Comparison of ENCODE assay signal across 8 mouse cellular contexts in genomic region chr5:123136361-123137043, GRCm38 (mm10). TPM values are rescaled to one million over a fixed set of nuclear protein-coding genes. Genes with fewer than 3 reads are reported as not detected.
A peak's percentile ranks its signal among the peaks of the same experiment; 100 is the strongest.
DNase-seq lines count a peak whose midpoint lies in the region; ATAC-seq lines count a peak whose summit lies in the region.

No protein-coding gene starts in this region.

- H3K4me1 ChIP-seq in heart, embryonic 13.5 days: peaks cover 79% of the 10 kb centered on the region
- H3K4me1 ChIP-seq in liver, embryonic 16.5 days (ENCODE audit: control insufficient read depth, low read depth, low read length): peaks cover 72% of the 10 kb centered on the region
- peaks cover 60% of the 10 kb centered on the region for H3K4me1 ChIP-seq in neural tube, embryonic 14.5 days (ENCODE audit: control insufficient read depth, insufficient read depth, low read length)

- no peaks in the 10 kb centered on the region for H3K9me3 ChIP-seq in heart, embryonic 13.5 days
- no peaks in the 10 kb centered on the region for H3K9me3 ChIP-seq in liver, embryonic 16.5 days (replicated peaks; ENCODE audit: control insufficient read depth, low read length)
- H3K9me3 ChIP-seq in neural tube, embryonic 14.5 days (ENCODE audit: control insufficient read depth, low read length): no peaks in the 10 kb centered on the region

- peak overlapping the region; percentile 96 for H3K4me3 ChIP-seq in heart, embryonic 13.5 days
- peak overlapping the region; percentile 85 for H3K4me3 ChIP-seq in liver, embryonic 16.5 days (ENCODE audit: low read depth, low read length)
- H3K4me3 ChIP-seq in neural tube, embryonic 14.5 days (ENCODE audit: low read depth, low read length): peak overlapping the region; percentile 92

- H3K4me2 ChIP-seq in heart, embryonic 13.5 days: peak overlapping the region; percentile 86
- peak overlapping the region; percentile 98 for H3K4me2 ChIP-seq in liver, embryonic 16.5 days (ENCODE audit: low read depth, low read length)
- peak overlapping the region; percentile 100 for H3K4me2 ChIP-seq in neural tube, embryonic 14.5 days (ENCODE audit: low read depth, low read length)

- WGBS in heart, embryonic 13.5 days: under 1% methylated on average over 13 of the region's 13 CpGs
- under 1% methylated on average over 13 of the region's 13 CpGs for WGBS in liver, embryonic 16.5 days (ENCODE audit: insufficient replicate concordance)
- WGBS in neural tube, embryonic 14.5 days: 0% methylated on average over 13 of the region's 13 CpGs

- peaks cover 8% of the 10 kb centered on the region for H3K36me3 ChIP-seq in heart, embryonic 13.5 days
- H3K36me3 ChIP-seq in liver, embryonic 16.5 days (ENCODE audit: control insufficient read depth, insufficient read depth): peaks cover 12% of the 10 kb centered on the region
- H3K36me3 ChIP-seq in neural tube, embryonic 14.5 days (ENCODE audit: control insufficient read depth, insufficient read depth, low read length): peaks cover 8% of the 10 kb centered on the region; the same call in 1 of the 2 replicates

- ATAC-seq in heart, embryonic 13.5 days (ENCODE audit: extremely low read depth, insufficient number of reproducible peaks, low FRiP score, low TSS enrichment): peak; percentile 43
- peak; percentile 62 for ATAC-seq in liver, embryonic 16.5 days (ENCODE audit: low read depth)
- no peak for ATAC-seq in neural tube, embryonic 14.5 days (ENCODE audit: low read depth)

- peak overlapping the region; percentile 100 for H3K9ac ChIP-seq in heart, embryonic 13.5 days
- peak overlapping the region; percentile 100 for H3K9ac ChIP-seq in liver, embryonic 16.5 days (ENCODE audit: low read depth, low read length)
- peak overlapping the region; percentile 100 for H3K9ac ChIP-seq in neural tube, embryonic 14.5 days (replicated peaks; ENCODE audit: low read depth, low read length)

- DNase-seq in CD4-positive helper T cell, adult 2 months (ENCODE audit: low read depth, low spot score): peak; percentile 72
- peak; percentile 90 for DNase-seq in brain, adult 2 months (ENCODE audit: low read depth, low spot score)
- DNase-seq in fat pad, adult 2 months (ENCODE audit: extremely low read depth, low read depth, low spot score): peak; percentile 88
- DNase-seq in kidney, postnatal 14 days: peak; percentile 96
- DNase-seq in thymus, postnatal 10 days (ENCODE audit: low spot score in 2 of 2): peak; percentile 63

- H3K27me3 ChIP-seq in heart, embryonic 13.5 days (replicated peaks): no peaks in the 10 kb centered on the region
- H3K27me3 ChIP-seq in liver, embryonic 16.5 days (ENCODE audit: control insufficient read depth, insufficient read depth, low read depth, low read length): 0 out of 2 replicates have a peak, but pooled peaks cover 2% of the 10 kb centered on the region
- H3K27me3 ChIP-seq in neural tube, embryonic 14.5 days (ENCODE audit: control insufficient read depth, insufficient read depth, low read length): no peaks in the 10 kb centered on the region

- H3K27ac ChIP-seq in heart, embryonic 13.5 days (replicated peaks): peak overlapping the region; percentile 100
- H3K27ac ChIP-seq in liver, embryonic 16.5 days (ENCODE audit: low read length): peak overlapping the region; percentile 100
- peak overlapping the region; percentile 100 for H3K27ac ChIP-seq in neural tube, embryonic 14.5 days (ENCODE audit: low read depth, low read length)

RNA-seq across cellular contexts. Expression of gene Rhof, which starts 4.0 kb away (rescaled TPM):
- polyA plus RNA-seq in heart, embryonic 13.5 days (2015; fragmentation: Nextera tagmentation; extraction: Ambion mirVana): 0.94 and 1.7 TPM in 2 replicates
- polyA plus RNA-seq in liver, embryonic 16.5 days (2015; fragmentation: Nextera tagmentation; extraction: Ambion mirVana): 1.7 and 2.3 TPM in 2 replicates
- polyA plus RNA-seq in neural tube, embryonic 14.5 days (2014; fragmentation: Nextera tagmentation; extraction: Ambion mirVana): 8.9 and 13.1 TPM in 2 replicates

RNA-seq across cellular contexts. Expression of gene Setd1b, which starts 5.5 kb away (rescaled TPM):
- polyA plus RNA-seq in heart, embryonic 13.5 days (2015; fragmentation: Nextera tagmentation; extraction: Ambion mirVana): 6.1 and 6.2 TPM in 2 replicates
- 3.5 and 4.1 TPM in 2 replicates for polyA plus RNA-seq in liver, embryonic 16.5 days (2015; fragmentation: Nextera tagmentation; extraction: Ambion mirVana)
- 13.0 and 15.9 TPM in 2 replicates for polyA plus RNA-seq in neural tube, embryonic 14.5 days (2014; fragmentation: Nextera tagmentation; extraction: Ambion mirVana)

RNA-seq across cellular contexts. Expression of gene Psmd9, which starts 32.7 kb away (rescaled TPM):
- 57.2 and 62.8 TPM in 2 replicates for polyA plus RNA-seq in heart, embryonic 13.5 days (2015; fragmentation: Nextera tagmentation; extraction: Ambion mirVana)
- polyA plus RNA-seq in liver, embryonic 16.5 days (2015; fragmentation: Nextera tagmentation; extraction: Ambion mirVana): 63.8 and 73.2 TPM in 2 replicates
- 63.9 and 78.7 TPM in 2 replicates for polyA plus RNA-seq in neural tube, embryonic 14.5 days (2014; fragmentation: Nextera tagmentation; extraction: Ambion mirVana)

RNA-seq across cellular contexts. Expression of gene Hpd, which starts 46.0 kb away (rescaled TPM):
- 0.37 and 1.5 TPM in 2 replicates for polyA plus RNA-seq in heart, embryonic 13.5 days (2015; fragmentation: Nextera tagmentation; extraction: Ambion mirVana)
- polyA plus RNA-seq in liver, embryonic 16.5 days (2015; fragmentation: Nextera tagmentation; extraction: Ambion mirVana): 110 and 129 TPM in 2 replicates
- not detected in 2 replicates for polyA plus RNA-seq in neural tube, embryonic 14.5 days (2014; fragmentation: Nextera tagmentation; extraction: Ambion mirVana)
